Mouse (Mus musculus) gastrocnemius, postnatal 10 days (tissue): ENCODE measurements around the gene Gpr156. TPM values are rescaled to one million over a fixed set of nuclear protein-coding genes. Genes with fewer than 3 reads are reported as not detected.
"Not testable (repeated sequence)": the region's sequence is repeated elsewhere in the genome, so short reads cannot be mapped to it uniquely, and the experiment has no call there.

Experiments used
- DNase-seq: peaks from one replicate; pipeline ENCODE4 v3.0.0; 2021; ENCODE audit warnings: mixed read lengths
- total RNA-seq, 2 experiments: library from RNA; stranded (reverse); gene quantifications; 2 replicates each; pipeline ENCODE4 v1.2.3; 2021

Gene Gpr156
- total RNA-seq, 2 experiments from 2014 or later = 0.90 to 1.1 TPM

- no peak for DNase-seq
These were observed 39.9 kb downstream of the Gpr156 start for GRCm38 (mm10) chr16:37956076-37956676.

- DNase-seq = no peak
These were observed 40.5 kb downstream of the Gpr156 start for GRCm38 (mm10) chr16:37956751-37957150.

- not testable (repeated sequence) for DNase-seq
These were observed 46.4 kb downstream of the Gpr156 start for GRCm38 (mm10) chr16:37962696-37963095.

GRCm38 (mm10) chr16:37963331-37964281, 47.3 kb downstream of the Gpr156 start:
- no peak for DNase-seq

GRCm38 (mm10) chr16:37964380-37965070, 48.2 kb downstream of the Gpr156 start:
- DNase-seq = no peak

GRCm38 (mm10) chr16:37966871-37967270, 50.6 kb downstream of the Gpr156 start:
- DNase-seq = no peak

GRCm38 (mm10) chr16:37967415-37967814, 51.1 kb downstream of the Gpr156 start:
- no peak for DNase-seq

- no peak for DNase-seq
These were observed 55.2 kb downstream of the Gpr156 start for GRCm38 (mm10) chr16:37971522-37971921.

GRCm38 (mm10) chr16:37972357-37972756, 56.1 kb downstream of the Gpr156 start:
- DNase-seq = no peak

GRCm38 (mm10) chr16:37973239-37973638, 56.9 kb downstream of the Gpr156 start:
- not testable (repeated sequence) for DNase-seq

GRCm38 (mm10) chr16:37973855-37974519, 57.7 kb downstream of the Gpr156 start:
- DNase-seq = no peak

GRCm38 (mm10) chr16:37974520-37975340, 58.4 kb downstream of the Gpr156 start:
- DNase-seq = no peak

- DNase-seq = no peak
These were observed 65.6 kb downstream of the Gpr156 start for GRCm38 (mm10) chr16:37981907-37982306.

- DNase-seq = no peak
These were observed 72.0 kb downstream of the Gpr156 start for GRCm38 (mm10) chr16:37988211-37988865.

- DNase-seq = no peak
These were observed 73.5 kb downstream of the Gpr156 start for GRCm38 (mm10) chr16:37989796-37990195.

- no peak for DNase-seq
These were observed 74.5 kb downstream of the Gpr156 start for GRCm38 (mm10) chr16:37990553-37991344.

GRCm38 (mm10) chr16:37992806-37993205, 76.5 kb downstream of the Gpr156 start:
- no peak for DNase-seq

- peak; percentile 57 for DNase-seq
These were observed 78.4 kb downstream of the Gpr156 start for GRCm38 (mm10) chr16:37994647-37995046.

- DNase-seq = no peak
These were observed 81.5 kb downstream of the Gpr156 start for GRCm38 (mm10) chr16:37997771-37998170.

- DNase-seq = no peak
These were observed 83.5 kb downstream of the Gpr156 start for GRCm38 (mm10) chr16:37999762-38000161.
